Mouse (Mus musculus) heart, embryonic 14.5 days (tissue): ENCODE data around the gene Pcsk2. TPM values are rescaled to one million over a fixed set of nuclear protein-coding genes. Genes with fewer than 3 reads are reported as not detected.

Experiments used
- ATAC-seq: fragments of 200-750 bp; cut with Nextera tagmentation; 2 replicates; pipeline ENCODE4 v1.8.0; 2017; ENCODE audit warnings: low read depth, moderate TSS enrichment; ENCODE audit not compliant: insufficient number of reproducible peaks, insufficient read depth, low FRiP score
- H3K27ac ChIP-seq, 2 experiments: fragments of 200-500 bp in 1 of 2; fragments of 300-500 bp in 1 of 2; sonication (generic) in 1 of 2; replicated peaks in 1 of 2; 2 replicates each; pipeline ENCODE4 v1.5.1; 2012 to 2014; ENCODE audit warnings: low read depth in 2 of 2, low read length in 2 of 2, control low read depth in 1 of 2, mild to moderate bottlenecking in 1 of 2, mixed read lengths in 1 of 2; ENCODE audit not compliant: control insufficient read depth in 1 of 2, insufficient read depth in 1 of 2
- H3K27me3 ChIP-seq: fragments of 300-500 bp; sonication (generic); 2 replicates; pipeline ENCODE4 v1.6.1; 2014; ENCODE audit warnings: mild to moderate bottlenecking, low read length, control low read depth; ENCODE audit not compliant: control insufficient read depth, insufficient read depth
- H3K36me3 ChIP-seq: fragments of 300-500 bp; sonication (generic); 2 replicates; pipeline ENCODE4 v1.6.1; 2014; ENCODE audit warnings: mild to moderate bottlenecking, control low read depth, low read length, mixed read lengths; ENCODE audit not compliant: control insufficient read depth, insufficient read depth
- H3K4me1 ChIP-seq, 2 experiments: fragments of 200-500 bp in 1 of 2; fragments of 300-500 bp in 1 of 2; sonication (generic) in 1 of 2; 2 replicates each; pipeline ENCODE4 v1.6.1; 2012 to 2014; ENCODE audit warnings: low read length in 2 of 2, control low read depth in 1 of 2, mixed read lengths in 1 of 2; ENCODE audit not compliant: control insufficient read depth in 2 of 2, insufficient read depth in 2 of 2
- H3K4me2 ChIP-seq: fragments of 300-500 bp; sonication (generic); 2 replicates; pipeline ENCODE4 v1.6.1; 2014; ENCODE audit warnings: mild to moderate bottlenecking, low read length
- H3K4me3 ChIP-seq, 2 experiments: fragments of 200-500 bp in 1 of 2; fragments of 300-500 bp in 1 of 2; sonication (generic) in 1 of 2; 2 replicates each; pipeline ENCODE4 v1.5.1; 2012 to 2014; ENCODE audit warnings: low read length in 2 of 2, mild to moderate bottlenecking in 2 of 2, control low read depth in 1 of 2, low read depth in 1 of 2, moderate library complexity in 1 of 2; ENCODE audit not compliant: control insufficient read depth in 1 of 2, insufficient read depth in 1 of 2
- H3K9ac ChIP-seq: fragments of 300-500 bp; sonication (generic); 2 replicates; pipeline ENCODE4 v1.6.1; 2014; ENCODE audit warnings: mild to moderate bottlenecking, low read length
- H3K9me3 ChIP-seq: fragments of 300-500 bp; sonication (generic); 2 replicates; pipeline ENCODE4 v1.6.1; 2016; ENCODE audit warnings: low read length, control low read depth; ENCODE audit not compliant: control insufficient read depth
- WGBS: fragments of 180-500 bp; shearing (Covaris S2); extraction: QIAGEN DNeasy Blood & Tissue Kit; methylation state at CpG from one replicate; pipeline ENCODE4 v1.1.7; 2014; 5-methylcytosine and 5-hydroxymethylcytosine counted together
- polyA plus RNA-seq: library from polyadenylated mRNA; unstranded; fragments of >200 nt; fragmentation: Nextera tagmentation; extraction: Ambion mirVana; gene quantifications from 2 replicates; pipeline ENCODE4 v1.2.1, GENCODE M21; 2014

The Pcsk2 gene
- polyA plus RNA-seq, 1 experiment from 2014 or later: 0.04 TPM

GRCm38 (mm10) chr2:143683513-143683912 is 137.6 kb downstream of the Pcsk2 start:
- H3K27ac ChIP-seq: no peak overlapping the region
- no peaks in the 10 kb centered on the region for H3K9me3 ChIP-seq
- H3K9ac ChIP-seq: no peak overlapping the region
- H3K27me3 ChIP-seq: no peaks in the 10 kb centered on the region
- H3K4me3 ChIP-seq: no peak overlapping the region
- no peaks in the 10 kb centered on the region for H3K4me1 ChIP-seq
- H3K4me2 ChIP-seq: no peak overlapping the region
- WGBS: 81% methylated on average over 2 of the region's 2 CpGs
- ATAC-seq: no peak
- H3K36me3 ChIP-seq: no peaks in the 10 kb centered on the region

DNA sequence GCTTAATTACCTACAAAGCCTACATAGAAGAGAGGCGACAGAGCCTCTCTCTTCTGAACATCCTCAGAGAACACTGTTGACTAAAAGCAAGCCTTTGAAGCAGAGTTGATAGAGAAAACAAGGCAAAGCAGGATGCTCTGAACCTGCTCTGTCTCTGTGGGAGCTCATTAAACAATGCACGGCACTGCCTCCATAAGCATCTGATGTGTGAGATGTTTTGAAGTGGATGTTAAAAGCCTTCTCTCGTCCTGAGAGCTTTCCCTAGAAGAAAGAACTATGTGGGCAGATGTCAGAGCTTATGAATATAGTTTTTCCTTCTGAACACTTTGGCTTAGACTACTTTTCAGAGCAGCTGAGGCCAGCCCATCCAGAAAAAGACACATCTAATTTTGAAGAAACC is 145.3 kb downstream of the Pcsk2 start:
- 51% methylated on average over 3 of the region's 3 CpGs for WGBS
- H3K27ac ChIP-seq: no peak overlapping the region
- no peaks in the 10 kb centered on the region for H3K4me1 ChIP-seq
- no peak overlapping the region for H3K4me3 ChIP-seq
- no peaks in the 10 kb centered on the region for H3K27me3 ChIP-seq
- H3K4me2 ChIP-seq: no peak overlapping the region
- no peak overlapping the region for H3K9ac ChIP-seq
- no peaks in the 10 kb centered on the region for H3K36me3 ChIP-seq
- ATAC-seq: no peak
- no peaks in the 10 kb centered on the region for H3K9me3 ChIP-seq

DNA sequence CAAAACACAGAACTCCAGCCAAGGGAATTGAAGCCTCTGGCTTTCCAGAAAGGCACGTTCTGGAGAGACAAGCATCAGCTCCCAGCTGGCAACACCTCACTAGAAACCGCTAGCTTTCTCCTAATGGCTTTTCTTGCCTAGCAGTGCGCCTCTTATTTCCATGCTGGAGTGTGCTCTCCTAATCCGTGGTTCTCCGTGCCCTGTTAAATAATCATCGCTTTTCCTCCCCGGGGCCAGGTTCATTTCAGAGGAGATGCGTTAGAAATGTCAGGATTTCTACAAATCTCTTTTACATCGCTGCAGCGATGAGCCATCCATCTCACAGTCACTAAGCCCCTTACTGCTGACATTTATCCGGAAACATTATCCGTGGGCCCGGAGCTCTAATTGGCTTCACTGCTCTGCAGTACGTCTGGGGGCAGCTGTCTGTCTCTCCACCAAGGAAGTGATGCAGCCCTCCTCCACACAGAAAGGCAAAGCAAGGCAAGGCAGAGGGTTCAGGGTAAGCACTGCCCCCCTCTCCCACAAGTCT is 150.1 kb downstream of the Pcsk2 start:
- Histone ChIP-seq H3K36me3 (no peaks in the 10 kb centered on the region), H3K4me2 (peak overlapping the region; percentile 44), H3K4me3 (0 out of 4 replicates have a peak overlapping the region, but pooled peaks of 1 of the 2 experiments have one; percentile 1), H3K4me1 (0 out of 4 replicates have a peak, but pooled peaks cover 0 to 3% of the 10 kb centered on the region in 2 experiments), H3K9me3 (no peaks in the 10 kb centered on the region), H3K27me3 (no peaks in the 10 kb centered on the region), H3K9ac (no peak overlapping the region), H3K27ac (no peak overlapping the region)
- WGBS: 37% methylated on average over 14 of the region's 14 CpGs
- ATAC-seq: no peak

DNA sequence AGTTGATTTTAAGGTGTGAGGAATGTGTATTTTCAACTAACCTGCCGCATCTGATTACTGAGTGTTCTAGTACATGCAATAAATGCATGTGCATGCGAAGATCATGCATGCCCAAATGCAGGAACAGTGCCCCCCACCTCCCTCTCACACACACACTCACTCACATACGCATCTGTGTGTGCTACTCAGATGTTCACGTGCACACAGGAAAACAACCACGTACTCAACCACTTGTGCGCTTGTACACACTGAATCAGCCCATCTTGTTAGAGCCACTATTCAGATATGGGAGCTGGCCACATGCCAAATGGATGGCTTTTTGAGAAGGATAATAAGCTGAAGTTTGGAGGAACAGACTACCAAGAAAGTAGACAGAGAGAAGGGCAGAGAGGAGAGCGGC is 150.7 kb downstream of the Pcsk2 start:
- ATAC-seq: no peak
- Histone ChIP-seq H3K27ac (no peak overlapping the region), H3K27me3 (no peaks in the 10 kb centered on the region), H3K9me3 (no peaks in the 10 kb centered on the region), H3K9ac (no peak overlapping the region), H3K4me1 (0 out of 4 replicates have a peak, but pooled peaks cover 0 to 3% of the 10 kb centered on the region in 2 experiments), H3K4me2 (peak overlapping the region; percentile 44), H3K36me3 (no peaks in the 10 kb centered on the region), H3K4me3 (no peak overlapping the region)
- WGBS: 55% methylated on average over 7 of the region's 7 CpGs

DNA sequence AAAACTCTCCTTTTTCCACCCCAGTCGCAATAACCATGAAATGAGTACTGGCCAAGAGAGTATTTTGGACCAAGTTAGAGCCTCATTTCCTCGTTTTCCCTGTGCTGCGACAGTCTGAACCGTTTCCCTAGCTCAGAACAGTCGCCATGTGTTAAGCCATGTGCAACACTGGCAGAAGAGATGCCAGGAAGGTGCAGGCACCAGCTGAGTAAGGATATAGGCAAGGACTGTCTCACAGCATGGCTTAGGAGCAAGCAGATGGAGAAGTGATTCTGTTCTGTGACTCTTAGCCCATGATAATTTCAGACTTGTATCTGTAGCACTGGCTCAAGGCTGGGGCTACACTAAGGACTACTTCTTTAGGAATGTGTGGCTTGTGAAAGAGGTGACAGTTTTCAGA is 155.2 kb downstream of the Pcsk2 start:
- ATAC-seq: no peak
- 70% methylated on average over 5 of the region's 5 CpGs for WGBS
- H3K9ac ChIP-seq: no peak overlapping the region

DNA sequence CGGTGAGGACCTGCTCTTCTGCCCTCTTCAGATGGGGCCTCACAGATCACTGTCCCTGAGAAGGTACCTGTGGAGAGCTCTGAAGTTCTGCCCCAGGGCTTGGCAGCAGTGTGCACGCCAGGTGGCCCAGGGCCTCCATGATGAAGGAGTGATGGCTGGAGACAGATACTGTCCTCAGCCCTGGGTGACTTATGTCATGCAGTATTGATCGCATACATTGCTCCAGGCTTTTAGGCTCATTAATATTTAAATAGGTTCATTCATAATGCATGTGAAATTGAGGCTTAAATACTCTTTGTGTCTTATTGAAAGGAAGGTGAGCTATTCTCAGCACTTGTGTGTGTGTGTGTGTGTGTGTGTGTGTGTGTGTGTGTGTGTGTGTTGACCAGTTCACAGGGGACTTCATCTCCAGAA is 157.0 kb downstream of the Pcsk2 start:
- WGBS: 76% methylated on average over 3 of the region's 3 CpGs
- no peaks in the 10 kb centered on the region for H3K4me1 ChIP-seq
- H3K27ac ChIP-seq: no peak overlapping the region
- H3K4me3 ChIP-seq: no peak overlapping the region
- no peaks in the 10 kb centered on the region for H3K27me3 ChIP-seq
- H3K9me3 ChIP-seq: no peaks in the 10 kb centered on the region
- no peak overlapping the region for H3K9ac ChIP-seq
- H3K4me2 ChIP-seq: no peak overlapping the region
- ATAC-seq: no peak
- H3K36me3 ChIP-seq: no peaks in the 10 kb centered on the region

More for the DNA sequence above, 155.2 kb downstream of the Pcsk2 start:
- Histone ChIP-seq H3K27ac (no peak overlapping the region), H3K27me3 (no peaks in the 10 kb centered on the region), H3K9me3 (no peaks in the 10 kb centered on the region), H3K36me3 (no peaks in the 10 kb centered on the region), H3K4me1 (0 out of 4 replicates have a peak, but pooled peaks cover 0 to 3% of the 10 kb centered on the region in 2 experiments), H3K4me3 (no peak overlapping the region), H3K4me2 (no peak overlapping the region)

GRCm38 (mm10) chr2:143708205-143708604 is 162.2 kb downstream of the Pcsk2 start:
- no peaks in the 10 kb centered on the region for H3K27me3 ChIP-seq
- no peak overlapping the region for H3K4me3 ChIP-seq
- WGBS: 70% methylated on average over 3 of the region's 3 CpGs
- H3K9me3 ChIP-seq: no peaks in the 10 kb centered on the region
- no peak overlapping the region for H3K4me2 ChIP-seq
- ATAC-seq: no peak
- no peaks in the 10 kb centered on the region for H3K4me1 ChIP-seq
- no peak overlapping the region for H3K9ac ChIP-seq
- no peak overlapping the region for H3K27ac ChIP-seq
- H3K36me3 ChIP-seq: no peaks in the 10 kb centered on the region

GRCm38 (mm10) chr2:143709249-143709648 is 163.3 kb downstream of the Pcsk2 start:
- Histone ChIP-seq H3K36me3 (no peaks in the 10 kb centered on the region), H3K4me1 (no peaks in the 10 kb centered on the region), H3K4me2 (no peak overlapping the region), H3K9ac (no peak overlapping the region), H3K9me3 (no peaks in the 10 kb centered on the region), H3K27me3 (no peaks in the 10 kb centered on the region), H3K27ac (no peak overlapping the region), H3K4me3 (no peak overlapping the region)
- ATAC-seq: no peak
- 23% methylated on average over 4 of the region's 4 CpGs for WGBS
